Mouse (Mus musculus) T-helper 1 cell (primary cell): ENCODE results near the gene Zc2hc1b.
"Not testable (repeated sequence)": the region's sequence is repeated elsewhere in the genome, so short reads cannot be mapped to it uniquely, and the experiment has no call there.

Experiments used
- in situ Hi-C: fragments of 300-600 bp; cut with MboI, MseI; formaldehyde crosslinking; loops from one replicate; pipeline ENCODE4 v1.15.1; 2025; ENCODE audit warnings: high pct_unique_total_duplicates

Zc2hc1b gene

DNA sequence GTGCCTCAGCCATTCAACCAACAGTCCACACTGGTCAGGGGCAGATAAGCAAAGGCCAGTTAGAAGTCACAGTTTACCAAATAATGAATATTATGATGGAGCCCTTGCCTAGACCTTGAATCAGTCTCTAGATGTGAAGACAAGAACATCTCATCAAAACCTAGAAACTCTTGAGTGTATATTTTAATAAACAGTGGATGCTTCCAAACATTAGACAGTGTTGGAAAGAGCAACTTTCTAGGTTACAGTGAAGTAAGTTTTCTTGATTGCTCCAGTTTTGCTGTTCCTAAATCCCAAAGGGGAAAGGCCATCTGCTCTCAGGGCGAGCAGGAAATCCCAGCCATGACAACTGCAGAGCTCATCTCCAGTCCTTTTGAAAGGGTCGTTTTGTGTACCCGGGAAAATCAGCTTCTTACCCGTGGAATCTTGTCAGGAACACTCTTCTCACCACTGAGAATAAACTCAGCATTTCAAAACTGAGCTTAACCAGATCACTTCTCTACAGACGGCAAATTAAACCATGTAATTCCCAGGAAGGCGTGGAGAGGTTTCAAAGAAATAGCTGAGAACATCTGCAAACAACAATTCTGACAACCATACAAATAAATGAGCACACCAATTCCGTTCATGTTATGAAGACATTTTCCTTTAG is at the start of gene Zc2hc1b:
Gene Zc2hc1b, minus strand, starts transcription at position 51 of the 652 bp plus-strand sequence.
- in situ Hi-C loops, result loop anchor here (10.0 kb wide), 2 partner anchors 163 to 293 kb away; no protein-coding TSS in a partner anchor

DNA sequence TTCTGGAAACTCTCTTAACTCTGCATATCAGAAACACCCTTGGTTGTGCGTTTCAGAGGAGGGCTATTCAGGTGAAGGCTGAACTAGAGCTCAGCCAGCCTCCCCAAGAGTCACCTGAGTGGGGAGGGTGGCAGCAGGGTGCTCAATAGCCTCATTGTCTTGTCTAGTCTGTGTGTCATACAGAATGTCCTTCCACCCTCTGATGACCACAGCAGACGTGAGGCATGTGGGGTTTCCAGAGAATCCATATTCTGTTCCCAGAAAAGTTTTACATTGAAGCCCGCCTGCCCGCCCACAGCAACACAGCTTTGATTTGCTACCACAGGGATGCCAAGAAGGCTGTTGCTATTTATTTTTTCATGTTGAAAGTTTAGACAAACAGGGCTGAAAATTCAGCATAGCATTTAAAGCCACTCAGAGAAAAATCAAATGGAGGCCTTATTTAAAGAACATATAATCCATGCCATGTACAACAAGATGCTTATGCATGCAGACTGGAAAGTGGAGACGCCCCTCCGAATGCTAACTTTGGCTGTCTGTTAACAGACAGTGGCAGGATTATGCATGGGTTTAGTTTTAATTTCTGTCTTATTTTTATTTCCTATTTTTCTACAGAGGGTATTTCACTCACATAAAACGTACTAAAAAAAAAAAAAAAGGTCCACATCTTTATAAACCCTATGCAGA is 47.7 kb upstream of the Zc2hc1b start:
- in situ Hi-C loops, result no loop called here

- in situ Hi-C loops, result no loop called here
Measured at GRCm38 (mm10) chr10:13222135-13222534, 44.3 kb upstream of the Zc2hc1b start.

- in situ Hi-C loops, result no loop called here
Measured at GRCm38 (mm10) chr10:13220061-13220460, 42.2 kb upstream of the Zc2hc1b start.

DNA sequence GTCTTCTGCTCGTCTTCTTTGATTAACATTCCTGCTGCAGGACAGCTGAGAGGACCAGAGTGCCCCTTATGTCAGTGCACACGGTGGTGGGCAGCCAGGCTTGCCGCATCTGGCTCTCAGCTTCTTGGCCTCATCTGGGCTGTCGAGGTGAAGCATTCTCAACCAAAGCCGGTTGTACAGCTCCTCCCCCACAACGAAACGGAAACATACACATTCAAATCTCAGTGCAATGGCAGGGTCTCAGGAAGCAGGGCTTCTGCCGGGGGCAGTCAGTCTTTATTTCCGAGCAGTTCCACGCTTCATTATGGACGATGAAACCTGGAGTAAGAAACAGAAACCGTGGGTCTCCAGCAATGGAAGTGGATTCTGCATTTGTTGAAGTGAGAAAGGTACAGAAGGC is 36.1 kb upstream of the Zc2hc1b start:
- in situ Hi-C loops, result no loop called here

- in situ Hi-C loops, result no loop called here
Measured at GRCm38 (mm10) chr10:13212829-13213228, 35.0 kb upstream of the Zc2hc1b start.

DNA sequence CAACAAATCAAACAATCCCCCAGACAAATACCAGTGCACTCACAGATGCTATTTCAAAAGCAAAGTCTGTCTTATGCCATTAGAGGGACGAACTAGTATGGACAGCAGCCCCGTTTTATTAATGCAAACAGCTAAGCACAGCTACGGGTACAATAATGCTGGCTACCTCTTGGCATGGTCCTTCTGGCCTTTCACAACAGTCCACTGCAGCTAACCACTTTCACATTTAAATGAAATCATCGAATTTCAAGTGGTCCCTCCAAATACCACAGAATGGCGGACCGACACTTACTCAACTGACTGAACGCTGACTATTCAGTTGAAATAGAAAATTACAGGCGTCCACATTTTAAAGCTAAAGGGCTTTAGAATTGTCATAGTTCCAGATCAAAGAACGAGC is 34.5 kb upstream of the Zc2hc1b start:
- in situ Hi-C loops, result no loop called here

GRCm38 (mm10) chr10:13209930-13210637 is 32.3 kb upstream of the Zc2hc1b start:
- in situ Hi-C loops, result no loop called here

DNA sequence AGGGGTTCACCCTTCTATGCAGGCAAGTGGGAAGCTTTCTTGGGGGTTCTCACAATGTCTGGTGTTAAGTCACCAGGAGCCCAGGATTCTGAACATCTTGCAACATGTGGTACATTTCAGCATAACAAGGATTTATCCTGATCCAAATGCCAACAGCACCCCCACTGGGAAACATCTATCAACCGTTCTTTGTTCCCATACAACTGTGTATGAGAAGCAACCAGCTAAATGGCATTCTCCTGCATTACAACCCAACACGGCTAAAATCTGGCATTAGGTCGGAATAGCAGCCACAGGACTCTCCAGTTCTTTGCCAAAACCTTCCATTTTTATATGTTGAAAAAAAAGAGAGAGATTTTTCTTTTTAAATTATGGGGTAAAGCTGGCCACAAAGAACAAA is 31.7 kb upstream of the Zc2hc1b start:
- in situ Hi-C loops, result no loop called here

DNA sequence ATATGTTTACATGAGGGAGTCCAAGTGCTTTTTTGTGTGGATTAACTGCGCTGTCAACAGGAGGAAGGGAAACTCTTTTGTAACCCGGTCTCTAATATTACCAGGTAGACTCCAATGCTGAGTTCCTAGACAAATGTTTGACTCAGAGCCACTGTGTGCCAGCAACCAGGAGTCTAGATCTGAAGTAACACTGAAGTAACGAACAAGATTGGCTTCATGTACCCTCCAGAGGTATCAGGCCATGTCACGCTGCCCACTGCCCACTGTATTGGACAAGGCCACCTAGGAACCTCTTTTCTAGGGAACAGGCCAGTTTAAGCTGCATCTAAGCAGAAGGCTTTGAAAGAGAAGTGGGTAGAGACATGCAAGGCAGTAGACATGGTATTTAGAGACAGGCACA is 31.2 kb upstream of the Zc2hc1b start:
- in situ Hi-C loops, result no loop called here

GRCm38 (mm10) chr10:13201741-13202293 is 24.0 kb upstream of the Zc2hc1b start:
- in situ Hi-C loops, result no loop called here

- in situ Hi-C loops, result no loop called here
Measured at GRCm38 (mm10) chr10:13200862-13201261, 23.0 kb upstream of the Zc2hc1b start.

GRCm38 (mm10) chr10:13199234-13199633 is 21.4 kb upstream of the Zc2hc1b start:
- in situ Hi-C loops, result no loop called here

- in situ Hi-C loops, result no loop called here
Measured at GRCm38 (mm10) chr10:13196872-13197507, 19.2 kb upstream of the Zc2hc1b start.

DNA sequence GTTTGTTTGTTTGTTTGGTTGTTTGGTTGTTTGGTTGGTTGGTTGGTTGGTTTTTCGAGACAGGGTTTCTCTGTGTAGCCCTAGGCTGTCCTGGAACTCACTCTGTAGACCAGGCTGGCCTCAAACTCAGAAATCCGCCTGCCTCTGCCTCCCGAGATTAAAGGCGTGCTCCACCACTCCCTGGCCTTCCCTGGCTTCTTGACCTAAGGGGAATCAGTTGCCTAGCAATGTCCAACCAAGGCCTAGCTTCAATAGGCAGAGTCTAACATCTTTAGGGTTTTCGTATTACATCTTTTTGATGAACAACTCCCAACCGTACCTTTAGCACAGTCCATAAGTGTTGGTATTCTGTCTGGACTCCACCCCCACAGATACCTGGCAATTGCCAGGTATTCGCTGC is 15.7 kb upstream of the Zc2hc1b start:
- in situ Hi-C loops, result not testable (repeated sequence)

GRCm38 (mm10) chr10:13192731-13193351 is 15.0 kb upstream of the Zc2hc1b start, which contains the start of gene Ltv1:
Gene Ltv1, minus strand, starts transcription at chr10:13193168.
- in situ Hi-C loops, result no loop called here

GRCm38 (mm10) chr10:13189881-13190280 is 12.1 kb upstream of the Zc2hc1b start:
- in situ Hi-C loops, result no loop called here

- in situ Hi-C loops, result no loop called here
Measured at GRCm38 (mm10) chr10:13186754-13187153, 8.9 kb upstream of the Zc2hc1b start.

DNA sequence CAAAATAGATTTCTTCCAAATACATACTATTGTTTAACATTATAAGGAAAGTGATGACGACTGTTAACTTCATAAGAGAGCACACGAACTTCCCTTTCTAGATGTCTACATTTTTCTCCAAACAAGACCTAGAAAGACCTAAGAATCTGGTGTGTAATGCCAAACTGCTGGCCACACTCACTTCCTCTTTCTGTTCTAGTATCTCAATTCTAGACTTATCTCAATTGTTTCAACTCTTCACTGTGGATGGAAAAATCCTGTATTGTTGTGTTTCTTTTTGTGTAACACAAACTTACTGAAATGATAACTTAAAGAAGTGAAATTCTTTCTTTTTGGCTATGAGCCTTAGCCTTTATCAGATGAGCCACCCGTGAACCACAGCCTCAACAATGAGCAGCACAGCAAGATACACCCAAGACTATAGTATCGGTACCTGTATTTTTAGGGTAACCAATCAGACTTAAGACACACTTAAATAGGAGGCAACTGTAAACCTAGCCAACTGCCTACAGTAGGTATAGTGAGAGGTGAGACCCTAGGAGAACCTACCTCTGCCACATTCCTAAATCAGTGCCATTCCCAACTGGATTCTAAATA is 6.4 kb upstream of the Zc2hc1b start:
- in situ Hi-C loops, result no loop called here

DNA sequence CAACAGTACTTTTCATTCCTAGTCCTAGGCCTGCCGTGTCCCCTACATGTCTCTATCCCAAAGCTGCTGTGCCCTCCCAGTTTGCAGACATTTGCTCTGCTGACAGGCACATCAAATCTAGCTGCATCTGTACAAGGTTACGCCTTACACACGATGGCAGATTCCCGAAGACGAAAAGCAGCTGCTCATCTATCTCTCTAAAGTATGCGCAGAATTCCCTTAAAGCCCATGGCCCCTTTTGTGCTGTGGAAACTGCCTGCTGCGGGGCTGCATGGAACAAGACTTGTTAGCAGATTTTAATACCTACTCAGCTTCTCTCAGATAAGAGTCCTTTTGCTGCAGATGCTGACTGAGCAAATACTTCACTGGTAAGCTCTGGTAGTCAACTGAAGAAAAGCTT is 2.4 kb upstream of the Zc2hc1b start:
- in situ Hi-C loops, result no loop called here

DNA sequence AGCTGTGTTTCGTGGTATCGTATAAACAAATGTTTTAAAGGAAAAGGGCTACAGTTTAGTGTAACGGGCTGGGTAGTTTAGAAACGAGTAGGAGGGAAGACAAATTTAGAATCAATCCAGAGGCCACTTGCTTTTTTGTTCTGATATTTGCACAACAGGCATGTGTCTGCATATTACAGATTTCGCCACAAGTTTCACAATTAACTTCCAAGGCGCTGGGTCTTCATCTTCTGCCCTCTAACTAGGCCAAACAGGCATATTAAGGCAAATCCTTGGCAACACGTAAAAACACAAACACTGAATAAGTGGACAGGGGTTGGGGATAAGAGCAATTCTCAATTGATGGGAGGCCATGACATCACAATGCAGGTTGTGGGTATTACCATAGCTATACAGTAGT is 2.0 kb downstream of the Zc2hc1b start:
- in situ Hi-C loops, result loop anchor here (10.0 kb wide), 2 partner anchors 161 to 291 kb away; no protein-coding TSS in a partner anchor
